Mouse (Mus musculus) stomach, postnatal 0 days (tissue): ENCODE measurements at regions not wholly inside any gene's neighbourhood (a gene's known extent, or its start where the extent isn't known, plus 50 kb on each side); places are given as distances from the start of the nearest gene placed in this dataset.

Experiments used
- ATAC-seq: fragments of 200-750 bp; cut with Nextera tagmentation; 2 replicates; pipeline ENCODE4 v1.8.0; 2017; ENCODE audit not compliant: low FRiP score, low TSS enrichment
- DNase-seq: peaks from one replicate; pipeline ENCODE4 v3.0.0-alpha.2; 2016; ENCODE audit warnings: low spot score
- H3K27ac ChIP-seq: fragments of 300-500 bp; sonication (generic); replicated peaks from 2 replicates; pipeline ENCODE4 v1.5.1; 2014; ENCODE audit warnings: mild to moderate bottlenecking, control low read depth
- H3K27me3 ChIP-seq: fragments of 300-500 bp; sonication (generic); 2 replicates; pipeline ENCODE4 v1.6.1; 2014; ENCODE audit warnings: low read length; ENCODE audit not compliant: control insufficient read depth, insufficient read depth
- H3K36me3 ChIP-seq: fragments of 300-500 bp; sonication (generic); 2 replicates; pipeline ENCODE4 v1.6.1; 2014; ENCODE audit warnings: low read length, mixed read lengths; ENCODE audit not compliant: control insufficient read depth, insufficient read depth
- H3K4me1 ChIP-seq: fragments of 300-500 bp; sonication (generic); replicated peaks from 2 replicates; pipeline ENCODE4 v1.6.1; 2014; ENCODE audit warnings: antibody characterized with exemption; ENCODE audit not compliant: control insufficient read depth, insufficient read depth
- H3K4me2 ChIP-seq: fragments of 300-500 bp; sonication (generic); replicated peaks from 2 replicates; pipeline ENCODE4 v1.6.1; 2014; ENCODE audit warnings: low read depth, mild to moderate bottlenecking, control low read depth, moderate library complexity
- H3K4me3 ChIP-seq: fragments of 300-500 bp; sonication (generic); 2 replicates; pipeline ENCODE4 v1.5.1; 2014; ENCODE audit warnings: low read depth, low read length, control low read depth
- H3K9ac ChIP-seq: fragments of 300-500 bp; sonication (generic); 2 replicates; pipeline ENCODE4 v1.6.1; 2014; ENCODE audit warnings: mild to moderate bottlenecking, low read length, control low read depth, mixed read lengths
- H3K9me3 ChIP-seq: fragments of 300-500 bp; sonication (generic); 2 replicates; pipeline ENCODE4 v1.6.1; 2016; ENCODE audit warnings: low read length; ENCODE audit not compliant: control insufficient read depth
- CTCF ChIP-seq: IDR thresholded peaks from 2 replicates; pipeline ENCODE4 v1.5.1; 2016; ENCODE audit warnings: antibody characterized with exemption, low read depth, mild to moderate bottlenecking, moderate library complexity
- EP300 ChIP-seq: optimal IDR thresholded peaks from 2 replicates; pipeline ENCODE3; 2016; ENCODE audit warnings: antibody characterized with exemption
- WGBS: fragments of 180-500 bp; shearing (Covaris S2); extraction: QIAGEN DNeasy Blood & Tissue Kit; methylation state at CpG from one replicate; pipeline ENCODE4 v1.1.7; 2014; 5-methylcytosine and 5-hydroxymethylcytosine counted together

- ATAC-seq (no peak), DNase-seq (no peak)
- Histone ChIP-seq H3K9me3 (no peaks in the 10 kb centered on the region), H3K4me1 (no peaks in the 10 kb centered on the region), H3K27me3 (no peaks in the 10 kb centered on the region), H3K4me2 (no peak overlapping the region), H3K4me3 (no peak overlapping the region), H3K27ac (no peak overlapping the region), H3K36me3 (no peaks in the 10 kb centered on the region), H3K9ac (no peak overlapping the region)
- whole genome bisulfite sequencing: 87% methylated on average over 2 of the region's 2 CpGs
- TF ChIP-seq EP300 (no peak), CTCF (no peak)
Observed at GRCm38 (mm10) chr1:144300670-144301069, 51.6 kb upstream of the Rgs1 start.
